ENCODE assay signal across 12 mouse cellular contexts in the genomic region with DNA sequence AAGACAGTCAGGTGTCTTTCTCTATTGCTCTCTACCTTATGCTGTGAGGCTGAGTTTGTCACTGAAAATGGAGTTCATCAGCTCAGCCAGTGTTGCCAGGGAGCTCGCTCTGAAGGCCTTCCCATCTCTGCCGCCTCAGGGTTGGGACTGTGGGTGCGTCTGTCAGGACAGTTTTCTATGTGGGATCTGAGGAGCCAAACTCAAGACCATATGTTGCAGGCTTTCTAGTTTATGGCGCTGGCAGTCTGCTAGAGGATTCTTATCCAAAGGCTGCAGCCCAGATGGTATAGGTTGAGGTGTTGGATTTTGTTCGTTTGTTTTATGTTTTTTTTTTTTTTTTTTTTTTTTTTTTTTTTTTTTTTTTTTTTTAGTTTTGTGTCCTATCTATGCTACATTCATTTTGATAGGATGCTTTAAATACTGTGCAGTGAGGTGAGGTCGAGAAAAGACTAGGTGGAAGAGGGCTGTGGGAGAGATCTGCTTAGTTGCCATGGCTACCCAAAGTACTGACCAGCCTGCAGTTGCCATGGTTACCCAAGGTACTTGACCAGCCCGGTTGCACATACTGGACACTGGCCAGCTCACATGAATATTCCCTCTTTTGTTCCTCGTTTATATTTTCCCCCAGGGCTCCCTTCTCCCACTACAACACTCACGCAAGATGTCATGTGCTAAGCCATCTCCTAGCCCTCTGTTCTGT.
DNase-seq lines count a peak whose midpoint lies in the region; ATAC-seq and TF ChIP-seq lines count a peak whose summit lies in the region.
"Had no signal": no experiment of that assay in that cellular context is flagged by ENCODE, and none has a peak within 500 bp of the region (broad histone marks: within the 10 kb centered on the region; RNA-seq: fewer than 3 reads in every experiment).

No protein-coding gene starts in this region.

- ATAC-seq in forebrain, postnatal 0 days: peak; percentile 65
- ATAC-seq in granulocyte monocyte progenitor cell, adult 5-6 weeks (replicated peaks; ENCODE audit: poor library complexity, severe bottlenecking): no peak

- peak; percentile 15 for DNase-seq in right cerebral cortex, adult 18-20 months
- no peak for DNase-seq in right cerebral cortex, postnatal 4 days
- peak; percentile 67 for DNase-seq in forebrain, postnatal 0 days
- DNase-seq in midbrain, embryonic 10.5 days (ENCODE audit: low spot score): peak; percentile 58
- no peak for DNase-seq in thymus, adult 18-20 months
- no peak for DNase-seq in testis, postnatal 14 days (ENCODE audit: low spot score)
- no peak for DNase-seq in adrenal gland, adult 18-20 months (ENCODE audit: low spot score in 2 of 2)
- DNase-seq: cerebellum, adult 11 months; gastrocnemius, postnatal 25 days; liver, embryonic 13.5 days had no signal

- H3K36me3 ChIP-seq in forebrain, postnatal 0 days (ENCODE audit: insufficient read depth): no peaks in the 10 kb centered on the region
- H3K36me3 ChIP-seq in midbrain, embryonic 10.5 days: no peaks in the 10 kb centered on the region
- H3K36me3 ChIP-seq: liver, embryonic 13.5 days had no signal

- H3K4me1 ChIP-seq in forebrain, postnatal 0 days (ENCODE audit: insufficient read depth): 0 out of 2 replicates have a peak, but pooled peaks cover 11% of the 10 kb centered on the region
- peaks cover 23% of the 10 kb centered on the region for H3K4me1 ChIP-seq in midbrain, embryonic 10.5 days

- H3K9me3 ChIP-seq in forebrain, postnatal 0 days (ENCODE audit: low read length): no peaks in the 10 kb centered on the region
- H3K9me3 ChIP-seq in midbrain, embryonic 10.5 days (replicated peaks): no peaks in the 10 kb centered on the region
- H3K9me3 ChIP-seq: liver, embryonic 13.5 days had no signal

- no peak overlapping the region for H3K9ac ChIP-seq in forebrain, postnatal 0 days
- H3K9ac ChIP-seq: liver, embryonic 13.5 days had no signal

- H3K4me3 ChIP-seq in forebrain, postnatal 0 days (ENCODE audit: low read depth, low read length): no peak overlapping the region
- no peak overlapping the region for H3K4me3 ChIP-seq in midbrain, embryonic 10.5 days
- H3K4me3 ChIP-seq: liver, embryonic 13.5 days; myocyte had no signal

- TF ChIP-seq CTCF in forebrain, postnatal 0 days (IDR thresholded peaks at IDR 0.05; ENCODE audit: low read depth): no peak

- H3K27ac ChIP-seq in forebrain, postnatal 0 days (ENCODE audit: low read depth, low read length): peak overlapping the region; percentile 36; the same call in 1 of the 2 replicates
- peak overlapping the region; percentile 19; the same call in 1 of the 2 replicates for H3K27ac ChIP-seq in midbrain, embryonic 10.5 days (replicated peaks)
- H3K27ac ChIP-seq: liver, embryonic 13.5 days had no signal

- 28% methylated on average over 9 of the region's 9 CpGs for WGBS in forebrain, postnatal 0 days
- 58% methylated on average over 9 of the region's 9 CpGs for WGBS in midbrain, embryonic 10.5 days

- H3K27me3 ChIP-seq in forebrain, postnatal 0 days (ENCODE audit: insufficient read depth, low read length): no peaks in the 10 kb centered on the region
- no peaks in the 10 kb centered on the region for H3K27me3 ChIP-seq in midbrain, embryonic 10.5 days (ENCODE audit: low read depth, poor library complexity, severe bottlenecking)
- H3K27me3 ChIP-seq: liver, embryonic 13.5 days had no signal

- no peak overlapping the region for H3K4me2 ChIP-seq in forebrain, postnatal 0 days (ENCODE audit: low read depth)
- H3K4me2 ChIP-seq: liver, embryonic 13.5 days had no signal

Comparison
In these comparisons a context has a peak if more than half of its experiments do, and no peak if none do; other contexts are left out.
1. DNase-seq: peak in right cerebral cortex, adult 18-20 months (single experiment), forebrain, postnatal 0 days (single experiment) and midbrain, embryonic 10.5 days (single experiment); none in right cerebral cortex, postnatal 4 days (single experiment), thymus, adult 18-20 months (0 of 2), testis, postnatal 14 days (single experiment) and adrenal gland, adult 18-20 months (0 of 2).